Mouse (Mus musculus) layer of hippocampus, postnatal 10 days (tissue): ENCODE measurements around the gene Gm10577. TPM values are rescaled to one million over a fixed set of nuclear protein-coding genes. Genes with fewer than 3 reads are reported as not detected.

ENCODE experiments used
- DNase-seq, 2 experiments: peaks; one replicate each; pipeline ENCODE4 v3.0.0; 2021; ENCODE audit warnings: low spot score in 2 of 2
- total RNA-seq, 2 experiments: library from RNA; stranded (reverse); gene quantifications; 2 replicates each; pipeline ENCODE4 v1.2.3; 2021

Gm10577 gene
- total RNA-seq, 2 experiments from 2014 or later: not detected

GRCm38 (mm10) chr4:100995617-100996016 lies 24.9 kb downstream of the Gm10577 start:
- DNase-seq: no peak

GRCm38 (mm10) chr4:100994442-100995255 lies 25.8 kb downstream of the Gm10577 start:
- no peak for DNase-seq

GRCm38 (mm10) chr4:100992086-100992485 lies 28.4 kb downstream of the Gm10577 start:
- DNase-seq: no peak

GRCm38 (mm10) chr4:100990996-100991395 lies 29.5 kb downstream of the Gm10577 start:
- DNase-seq: no peak

GRCm38 (mm10) chr4:100988231-100988799 lies 32.2 kb downstream of the Gm10577 start:
- DNase-seq: peak; percentile 30 to 50

- DNase-seq: no peak
These were observed 33.3 kb downstream of the Gm10577 start for GRCm38 (mm10) chr4:100987187-100987586.

- DNase-seq: no peak
These were observed 43.0 kb downstream of the Gm10577 start for GRCm38 (mm10) chr4:100977522-100977921.

GRCm38 (mm10) chr4:100974455-100975035 lies 46.0 kb downstream of the Gm10577 start:
- DNase-seq: no peak

GRCm38 (mm10) chr4:100973641-100974454 lies 46.6 kb downstream of the Gm10577 start:
- no peak for DNase-seq

Other genes with a start within 250 kb of the Gm10577 start
- 10 to 100 TPM; 33.6 to 42.9 TPM for gene Cachd1, start 244.0 kb downstream of the Gm10577 start, total RNA-seq
- gene Raver2, start 48.3 kb upstream of the Gm10577 start, total RNA-seq: 10 to 100 TPM; 56.8 to 58.8 TPM
- gene Jak1, start 244.6 kb upstream of the Gm10577 start, total RNA-seq: 100 to 1,000 TPM; 110 TPM